Mouse (Mus musculus) spleen, adult 2 months (tissue): ENCODE data around the gene Ror1.

Source experiments
- CTCF ChIP-seq: fragments of 200-500 bp; IDR thresholded peaks from 2 replicates; pipeline ENCODE4 v1.5.1; 2011; ENCODE audit warnings: mild to moderate bottlenecking, inconsistent platforms; ENCODE audit not compliant: insufficient read depth, insufficient read length, insufficient replicate concordance; ENCODE audit errors: extremely low read depth
- POLR2A ChIP-seq: fragments of 200-500 bp; IDR thresholded peaks from 2 replicates; pipeline ENCODE4 v1.6.1; 2011; ENCODE audit warnings: low read depth, low read length, inconsistent platforms

GRCm38 (mm10) chr4:100435281-100436168 lies 339.9 kb downstream of the Ror1 start:
- TF ChIP-seq POLR2A, result no peak
- no peak for TF ChIP-seq CTCF
